Mouse (Mus musculus): ENCODE results near the gene Sigirr. TPM values are rescaled to one million over a fixed set of nuclear protein-coding genes. Genes with fewer than 3 reads are reported as not detected.
A peak's percentile ranks its signal among the peaks of the same experiment; 100 is the strongest.

Gene Sigirr
- polyA plus RNA-seq, 1 experiment = 4.0 TPM

GRCm38 (mm10) chr7:141055785-141056184 is 44.6 kb downstream of the Sigirr start:
- no peak for TF ChIP-seq POLR2A (IDR thresholded peaks at IDR 0.05; ENCODE audit: extremely low read depth, insufficient read depth, low read length)
- TF ChIP-seq CTCF (IDR thresholded peaks at IDR 0.05; ENCODE audit: extremely low read depth, insufficient read depth, low read length) = no peak
- H3K4me1 ChIP-seq (ENCODE audit: control insufficient read depth, insufficient read depth, low read length) = no peaks in the 10 kb centered on the region
- no peak overlapping the region for H3K27ac ChIP-seq (ENCODE audit: insufficient read depth, low read length)
- no peak overlapping the region for H3K4me3 ChIP-seq (ENCODE audit: insufficient read depth, low read length)

- TF ChIP-seq POLR2A (IDR thresholded peaks at IDR 0.05; ENCODE audit: extremely low read depth, insufficient read depth, low read length) = no peak
- Histone ChIP-seq H3K4me3 (ENCODE audit: insufficient read depth, low read length) (no peak overlapping the region), H3K4me1 (ENCODE audit: control insufficient read depth, insufficient read depth, low read length) (peaks cover 4% of the 10 kb centered on the region), H3K27ac (ENCODE audit: insufficient read depth, low read length) (no peak overlapping the region)
Observed at GRCm38 (mm10) chr7:141052421-141052820, 48.0 kb downstream of the Sigirr start.

GRCm38 (mm10) chr7:141052016-141052415 is 48.4 kb downstream of the Sigirr start:
- TF ChIP-seq CTCF (IDR thresholded peaks at IDR 0.05; ENCODE audit: extremely low read depth, insufficient read depth, low read length) = no peak
- TF ChIP-seq POLR2A (IDR thresholded peaks at IDR 0.05; ENCODE audit: extremely low read depth, insufficient read depth, low read length) = no peak
- peaks cover 5% of the 10 kb centered on the region for H3K4me1 ChIP-seq (ENCODE audit: control insufficient read depth, insufficient read depth, low read length)
- H3K4me3 ChIP-seq (ENCODE audit: insufficient read depth, low read length) = no peak overlapping the region
- no peak overlapping the region for H3K27ac ChIP-seq (ENCODE audit: insufficient read depth, low read length)

GRCm38 (mm10) chr7:141051060-141051685 is 49.2 kb downstream of the Sigirr start:
- Histone ChIP-seq H3K4me1 (ENCODE audit: control insufficient read depth, insufficient read depth, low read length) (peaks cover 5% of the 10 kb centered on the region), H3K27ac (ENCODE audit: insufficient read depth, low read length) (no peak overlapping the region), H3K4me3 (ENCODE audit: insufficient read depth, low read length) (no peak overlapping the region)
- TF ChIP-seq POLR2A (IDR thresholded peaks at IDR 0.05; ENCODE audit: extremely low read depth, insufficient read depth, low read length) (no peak), CTCF (IDR thresholded peaks at IDR 0.05; ENCODE audit: extremely low read depth, insufficient read depth, low read length) (no peak)

GRCm38 (mm10) chr7:141049326-141049725 is 51.0 kb downstream of the Sigirr start:
- no peak overlapping the region for H3K4me3 ChIP-seq (ENCODE audit: insufficient read depth, low read length)
- no peak overlapping the region for H3K27ac ChIP-seq (ENCODE audit: insufficient read depth, low read length)
- H3K4me1 ChIP-seq (ENCODE audit: control insufficient read depth, insufficient read depth, low read length) = peaks cover 5% of the 10 kb centered on the region
- TF ChIP-seq POLR2A (IDR thresholded peaks at IDR 0.05; ENCODE audit: extremely low read depth, insufficient read depth, low read length) (no peak), CTCF (IDR thresholded peaks at IDR 0.05; ENCODE audit: extremely low read depth, insufficient read depth, low read length) (no peak)

- TF ChIP-seq CTCF (IDR thresholded peaks at IDR 0.05; ENCODE audit: extremely low read depth, insufficient read depth, low read length) (peak; percentile 79), POLR2A (IDR thresholded peaks at IDR 0.05; ENCODE audit: extremely low read depth, insufficient read depth, low read length) (no peak)
- H3K4me1 ChIP-seq (ENCODE audit: control insufficient read depth, insufficient read depth, low read length) = peaks cover 5% of the 10 kb centered on the region
- peak overlapping the region; percentile 6; the same call in 1 of the 2 replicates for H3K4me3 ChIP-seq (ENCODE audit: insufficient read depth, low read length)
- no peak overlapping the region for H3K27ac ChIP-seq (ENCODE audit: insufficient read depth, low read length)
Observed at GRCm38 (mm10) chr7:141048226-141049218, 51.9 kb downstream of the Sigirr start.

- Histone ChIP-seq H3K4me3 (ENCODE audit: insufficient read depth, low read length) (peak overlapping the region; percentile 6; the same call in 1 of the 2 replicates), H3K4me1 (ENCODE audit: control insufficient read depth, insufficient read depth, low read length) (peaks cover 5% of the 10 kb centered on the region), H3K27ac (ENCODE audit: insufficient read depth, low read length) (peak overlapping the region; percentile 24; the same call in 1 of the 2 replicates)
- TF ChIP-seq CTCF (IDR thresholded peaks at IDR 0.05; ENCODE audit: extremely low read depth, insufficient read depth, low read length) (no peak), POLR2A (IDR thresholded peaks at IDR 0.05; ENCODE audit: extremely low read depth, insufficient read depth, low read length) (peak; percentile 30; the same call in 1 of the 2 replicates)
Observed at GRCm38 (mm10) chr7:141047581-141048225, 52.7 kb downstream of the Sigirr start.

- Histone ChIP-seq H3K27ac (ENCODE audit: insufficient read depth, low read length) (peak overlapping the region; percentile 24; the same call in 1 of the 2 replicates), H3K4me3 (ENCODE audit: insufficient read depth, low read length) (no peak overlapping the region), H3K4me1 (ENCODE audit: control insufficient read depth, insufficient read depth, low read length) (peaks cover 5% of the 10 kb centered on the region)
- no peak for TF ChIP-seq POLR2A (IDR thresholded peaks at IDR 0.05; ENCODE audit: extremely low read depth, insufficient read depth, low read length)
- no peak for TF ChIP-seq CTCF (IDR thresholded peaks at IDR 0.05; ENCODE audit: extremely low read depth, insufficient read depth, low read length)
Observed at GRCm38 (mm10) chr7:141046931-141047580, 53.3 kb downstream of the Sigirr start.

- no peak for TF ChIP-seq POLR2A (IDR thresholded peaks at IDR 0.05; ENCODE audit: extremely low read depth, insufficient read depth, low read length)
- TF ChIP-seq CTCF (IDR thresholded peaks at IDR 0.05; ENCODE audit: extremely low read depth, insufficient read depth, low read length) = no peak
- no peak overlapping the region for H3K27ac ChIP-seq (ENCODE audit: insufficient read depth, low read length)
- no peak overlapping the region for H3K4me3 ChIP-seq (ENCODE audit: insufficient read depth, low read length)
- H3K4me1 ChIP-seq (ENCODE audit: control insufficient read depth, insufficient read depth, low read length) = 0 out of 2 replicates have a peak, but pooled peaks cover 2% of the 10 kb centered on the region
Observed at GRCm38 (mm10) chr7:141042539-141042938, 57.8 kb downstream of the Sigirr start.

Measured in cortical plate, adult 2 months (tissue).